Mouse (Mus musculus) kidney, adult 2 months (tissue): Measurements from ENCODE around the gene Hist1h4n.
"Not testable (repeated sequence)": the region's sequence is repeated elsewhere in the genome, so short reads cannot be mapped to it uniquely, and the experiment has no call there.

Source experiments
- CTCF ChIP-seq: fragments of 200-500 bp; conservative IDR thresholded peaks from 2 replicates; pipeline ENCODE4 v1.5.1; 2011; ENCODE audit warnings: low read depth, mild to moderate bottlenecking, control low read depth, low read length, moderate library complexity, mixed read lengths; ENCODE audit not compliant: insufficient read depth, insufficient read length
- POLR2A ChIP-seq: fragments of 200-500 bp; IDR thresholded peaks from one replicate; pipeline ENCODE4 v1.6.1; 2011; ENCODE audit warnings: low read depth, low read length, control low read depth

GRCm38 (mm10) chr13:21811074-21811473 lies 20.9 kb downstream of the Hist1h4n start:
- not testable (repeated sequence) for TF ChIP-seq CTCF, POLR2A
